In the genomic region with DNA sequence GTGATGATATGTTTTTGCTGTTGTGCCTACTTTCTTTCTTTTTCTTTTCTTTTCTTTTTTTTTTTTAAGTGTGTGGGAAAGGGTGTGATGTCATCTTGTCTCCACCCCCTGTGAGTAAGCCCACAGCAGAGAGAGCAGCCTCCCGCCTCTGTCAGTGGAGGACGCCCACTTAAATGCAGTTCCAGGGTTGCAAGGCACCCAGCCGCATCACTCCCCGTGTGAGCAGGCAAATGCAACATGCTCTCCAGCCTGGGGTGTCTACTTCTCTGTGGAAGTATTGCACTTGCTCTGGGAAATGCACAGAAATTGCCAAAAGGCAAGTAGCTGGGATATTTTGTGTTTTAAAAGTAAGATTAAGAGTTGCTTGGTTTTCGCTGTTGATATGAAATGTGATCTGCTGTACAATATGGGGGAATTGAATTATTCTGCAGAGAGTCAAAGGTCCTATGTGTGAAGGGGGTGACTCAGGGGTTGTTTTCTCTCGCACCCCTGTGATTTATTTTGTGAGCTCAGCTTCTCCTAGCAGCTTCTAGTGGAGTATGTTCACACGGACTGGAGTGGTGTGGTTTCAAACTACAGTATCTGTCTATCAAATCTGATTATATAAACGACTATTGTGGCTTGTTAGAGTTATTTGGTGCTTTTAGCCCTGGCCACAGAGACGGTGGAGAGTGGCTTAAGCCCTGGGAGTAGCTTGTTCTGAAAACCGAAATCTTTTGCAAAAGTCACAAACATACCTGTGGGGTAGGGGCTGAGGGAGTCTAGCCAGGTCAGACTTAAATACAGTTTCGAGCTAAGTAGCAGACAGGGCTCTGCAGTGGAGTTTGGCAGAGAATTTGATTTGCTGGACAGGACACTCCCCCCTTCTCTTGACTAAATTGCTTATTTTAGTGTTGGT, we compare ENCODE assay signal across 8 mouse cellular contexts. TPM values are rescaled to one million over a fixed set of nuclear protein-coding genes. Genes with fewer than 3 reads are reported as not detected.
DNase-seq lines count a peak whose midpoint lies in the region; ATAC-seq lines count a peak whose summit lies in the region.

Abi3bp (plus strand) TSS at position 202 of the 898 bp plus-strand sequence.

- no peaks in the 10 kb centered on the region for H3K9me3 ChIP-seq in heart, embryonic 11.5 days (replicated peaks; ENCODE audit: control insufficient read depth, low read length)
- no peaks in the 10 kb centered on the region for H3K9me3 ChIP-seq in forebrain, embryonic 10.5 days

- H3K4me3 ChIP-seq in heart, embryonic 11.5 days (ENCODE audit: low read depth, low read length), result peak within 1 kb of the TSS; percentile 29
- no peak within 1 kb of the TSS for H3K4me3 ChIP-seq in forebrain, embryonic 10.5 days

- DNase-seq in adrenal gland, postnatal 10 days, result peak; percentile 62
- peak; percentile 13 for DNase-seq in embryo, embryonic 10.5 days (ENCODE audit: low spot score)
- DNase-seq in kidney, postnatal 4 days, result peak; percentile 55 to 72
- peak; percentile 41 for DNase-seq in lung, postnatal 14 days
- peak; percentile 58 for DNase-seq in telencephalon, adult 2 months (ENCODE audit: low read depth, low spot score)
- DNase-seq in forebrain, embryonic 10.5 days (ENCODE audit: extremely low spot score, low spot score), result no peak
- DNase-seq in cerebellum, adult 11 months, result no peak

- ATAC-seq in heart, embryonic 11.5 days (replicated peaks; ENCODE audit: insufficient number of reproducible peaks, low FRiP score, low TSS enrichment), result no peak

- H3K27ac ChIP-seq in heart, embryonic 11.5 days (ENCODE audit: low read depth, low read length), result no peak within 1 kb of the TSS
- H3K27ac ChIP-seq in forebrain, embryonic 10.5 days, result no peak within 1 kb of the TSS

- no peaks in the 10 kb centered on the region for H3K36me3 ChIP-seq in heart, embryonic 11.5 days (ENCODE audit: control insufficient read depth, insufficient read depth, low read length)
- H3K36me3 ChIP-seq in forebrain, embryonic 10.5 days (replicated peaks), result no peaks in the 10 kb centered on the region

- WGBS in heart, embryonic 11.5 days (ENCODE audit: insufficient replicate concordance), result 50% methylated on average over 11 of the region's 11 CpGs
- 71% methylated on average over 11 of the region's 11 CpGs for WGBS in forebrain, embryonic 10.5 days

- H3K9ac ChIP-seq in heart, embryonic 11.5 days (ENCODE audit: low read depth, low read length), result no peak within 1 kb of the TSS

- H3K4me2 ChIP-seq in heart, embryonic 11.5 days, result peak within 1 kb of the TSS; percentile 41

- H3K27me3 ChIP-seq in heart, embryonic 11.5 days (ENCODE audit: control insufficient read depth, insufficient read depth, low read length), result no peaks in the 10 kb centered on the region
- no peaks in the 10 kb centered on the region for H3K27me3 ChIP-seq in forebrain, embryonic 10.5 days (ENCODE audit: poor library complexity, severe bottlenecking)

- no peaks in the 10 kb centered on the region for H3K4me1 ChIP-seq in heart, embryonic 11.5 days (ENCODE audit: control insufficient read depth, insufficient read depth, low read length)
- peaks cover 5% of the 10 kb centered on the region; the same call in 1 of the 2 replicates for H3K4me1 ChIP-seq in forebrain, embryonic 10.5 days

RNA-seq across cellular contexts. Expression of gene Abi3bp, which starts in this region (rescaled TPM):
- total RNA-seq in adrenal gland, postnatal 10 days (2021), result 10 to 100 TPM; 11.1 to 12.3 TPM
- polyA plus RNA-seq in heart, embryonic 11.5 days (2014; fragmentation: Nextera tagmentation; extraction: Ambion mirVana), result 0.39 and 0.75 TPM in 2 replicates
- polyA plus RNA-seq in forebrain, embryonic 10.5 days (2016; fragmentation: Nextera tagmentation; extraction: Ambion mirVana), result 0.19 and 0.25 TPM in 2 replicates

Comparison
In these comparisons a context has a peak if more than half of its experiments do, and no peak if none do; other contexts are left out.
1. DNase-seq: peak in adrenal gland, postnatal 10 days (single experiment), embryo, embryonic 10.5 days (single experiment), kidney, postnatal 4 days (2 of 2), lung, postnatal 14 days (single experiment) and telencephalon, adult 2 months (single experiment); none in forebrain, embryonic 10.5 days (single experiment) and cerebellum, adult 11 months (single experiment).